Mouse (Mus musculus) C2C12 (cell line): ENCODE results near the gene Fhit.

ENCODE experiments used
- CEBPB ChIP-seq: IDR thresholded peaks from one replicate; pipeline ENCODE4 v1.6.1; 2011; ENCODE audit warnings: low read depth, mild to moderate bottlenecking, control low read depth, moderate library complexity
- CTCF ChIP-seq: IDR thresholded peaks from one replicate; pipeline ENCODE4 v1.5.1; 2011; ENCODE audit not compliant: control insufficient read depth, insufficient read depth, insufficient read length
- MYOG ChIP-seq: IDR thresholded peaks from one replicate; pipeline ENCODE4 v1.6.1; 2011; ENCODE audit not compliant: control insufficient read depth, insufficient read length; ENCODE audit errors: extremely low read depth

GRCm38 (mm10) chr14:10367783-10368680 is 793.8 kb downstream of the Fhit start:
- no peak for TF ChIP-seq MYOG
- TF ChIP-seq CTCF, result no peak
- no peak for TF ChIP-seq CEBPB
